Mouse (Mus musculus) pancreas, adult 10 weeks (tissue): Measurements from ENCODE around the gene Nsun3. TPM values are rescaled to one million over a fixed set of nuclear protein-coding genes. Genes with fewer than 3 reads are reported as not detected.

Experiments
- polyA plus RNA-seq: library from polyadenylated mRNA; stranded (reverse); fragments of 350-450 nt; fragmentation: Illumina TruSeq; extraction: RNeasy Lipid Tissue Mini Kit (QIAGEN cat#74804); gene quantifications from one replicate; pipeline ENCODE4 v1.2.3, GENCODE M21; 2015; ENCODE audit warnings: low read depth, low replicate concordance; ENCODE audit not compliant: insufficient read depth

Nsun3 gene
- 1.6 TPM for polyA plus RNA-seq

DNA sequence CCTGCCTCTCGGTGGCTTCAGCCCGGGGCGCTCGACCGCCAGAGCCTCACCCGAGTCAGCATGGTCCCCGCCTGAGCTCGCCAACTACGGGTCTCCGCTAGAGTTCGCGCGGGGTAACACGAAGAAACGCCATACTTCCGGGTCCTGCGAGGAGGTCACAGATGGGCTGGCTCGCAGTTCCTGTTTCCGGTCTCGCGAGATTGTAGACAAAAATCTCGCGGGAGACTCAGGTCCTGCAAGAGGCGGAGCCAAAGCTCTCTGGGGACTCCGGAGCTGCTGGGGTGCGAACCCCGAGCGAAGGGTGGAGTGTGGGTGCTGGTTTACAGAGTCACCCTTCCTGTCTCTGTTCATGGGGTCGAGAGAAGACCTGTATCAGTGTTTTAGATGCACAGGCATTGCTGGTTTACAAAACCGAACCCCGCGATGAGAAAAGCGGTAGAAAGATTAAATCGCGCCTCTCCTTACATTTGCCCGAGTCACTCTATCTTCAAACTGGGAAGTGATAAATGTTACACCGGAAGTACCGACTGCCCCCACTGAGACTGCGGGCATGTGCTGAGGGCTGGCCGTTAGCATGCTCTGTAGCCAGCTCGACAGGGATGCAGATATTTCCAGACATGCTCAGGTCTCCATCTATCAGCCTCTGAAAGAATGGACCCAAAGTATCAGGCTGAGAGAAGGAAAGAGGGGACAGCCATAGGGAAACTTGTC is at the start of gene Nsun3:
TSS of gene Nsun3 (minus strand) at position 198 of the 711 bp plus-strand sequence.

DNA sequence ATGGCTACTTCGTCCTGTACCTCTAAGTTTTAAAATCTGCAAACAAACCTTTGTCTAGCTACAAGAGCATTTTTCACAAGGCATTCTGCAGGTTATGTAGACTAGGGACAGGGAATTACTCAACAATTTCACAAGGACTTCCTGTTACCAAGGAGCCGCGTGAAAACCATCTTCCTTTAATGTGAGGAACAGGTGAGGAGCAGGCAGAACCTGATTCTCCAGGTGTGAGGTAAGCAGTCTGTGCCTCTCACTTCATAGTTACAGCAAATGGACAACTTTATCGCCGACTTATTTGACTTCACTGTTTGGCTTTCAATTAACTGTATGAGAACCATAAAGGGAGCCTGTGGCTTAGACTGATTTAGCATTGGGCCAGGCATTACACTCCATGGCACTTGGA is 27.9 kb upstream of the Nsun3 start, which contains the start of gene Stx19:
TSS of gene Stx19 (plus strand) at position 186 of the 400 bp plus-strand sequence.

Other genes with a start within 250 kb of the Nsun3 start
- gene Stx19, start 27.9 kb upstream of the Nsun3 start, polyA plus RNA-seq = not detected
- 2.9 TPM for gene Arl13b, start 60.2 kb upstream of the Nsun3 start, polyA plus RNA-seq
- 12.8 TPM for gene Pros1, start 67.5 kb upstream of the Nsun3 start, polyA plus RNA-seq